Comparison of ENCODE assay signal across 18 mouse cellular contexts in the genomic region with DNA sequence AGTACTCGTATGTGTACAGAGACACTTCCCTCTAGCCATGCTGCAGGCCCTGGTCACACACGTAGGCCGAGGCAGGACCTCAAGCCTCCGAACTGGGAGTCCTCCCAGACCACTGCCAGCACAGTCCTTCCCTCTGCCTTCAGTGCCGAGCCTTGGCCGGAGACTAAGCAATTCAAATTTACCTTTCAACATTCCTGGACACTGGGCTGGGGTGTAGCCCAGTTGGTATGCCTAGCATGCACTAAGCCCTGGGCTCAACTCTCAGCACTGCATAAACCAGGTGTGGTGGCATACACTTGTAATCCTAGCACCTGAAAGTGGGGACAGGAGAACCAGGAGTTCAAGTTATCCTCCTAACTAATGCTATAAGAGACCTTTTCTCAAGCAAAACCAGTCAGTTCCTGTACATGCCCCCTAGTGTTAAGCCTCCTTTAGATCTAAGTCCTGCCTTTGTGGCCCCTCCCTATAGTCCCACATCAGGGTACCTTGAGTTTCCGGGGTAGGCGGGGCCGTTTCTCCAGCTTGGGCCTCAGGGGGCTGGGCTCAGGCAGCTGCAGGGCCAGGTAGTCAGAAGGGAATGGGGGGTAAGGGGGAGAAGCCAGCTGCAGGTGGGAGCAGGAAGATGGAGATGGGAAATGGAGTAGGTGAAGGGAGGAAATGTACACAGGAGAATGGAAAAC. TPM values are rescaled to one million over a fixed set of nuclear protein-coding genes. Genes with fewer than 3 reads are reported as not detected.
A peak's percentile ranks its signal among the peaks of the same experiment; 100 is the strongest.
DNase-seq lines count a peak whose midpoint lies in the region; ATAC-seq and TF ChIP-seq lines count a peak whose summit lies in the region.
"Had no signal": no experiment of that assay in that cellular context is flagged by ENCODE, and none has a peak within 500 bp of the region (broad histone marks: within the 10 kb centered on the region; RNA-seq: fewer than 3 reads in every experiment).

No protein-coding gene starts in this region.

- H3K9ac ChIP-seq in kidney, postnatal 0 days (ENCODE audit: low read depth, low read length), result no peak overlapping the region
- H3K9ac ChIP-seq in liver, embryonic 12.5 days, result no peak overlapping the region
- H3K9ac ChIP-seq: liver, postnatal 0 days had no signal

- H3K4me2 ChIP-seq in kidney, postnatal 0 days (ENCODE audit: low read length), result no peak overlapping the region
- no peak overlapping the region for H3K4me2 ChIP-seq in liver, embryonic 12.5 days
- H3K4me2 ChIP-seq: heart, embryonic 13.5 days; hindbrain, embryonic 12.5 days; limb, embryonic 13.5 days had no signal

- no peak overlapping the region for H3K27ac ChIP-seq in kidney, postnatal 0 days
- H3K27ac ChIP-seq in liver, embryonic 12.5 days, result no peak overlapping the region
- H3K27ac ChIP-seq: heart, embryonic 13.5 days; hindbrain, embryonic 12.5 days; limb, embryonic 13.5 days had no signal

- no peaks in the 10 kb centered on the region for H3K4me1 ChIP-seq in kidney, postnatal 0 days (replicated peaks; ENCODE audit: insufficient read depth, low read length)
- H3K4me1 ChIP-seq in liver, embryonic 12.5 days, result peaks cover 20% of the 10 kb centered on the region

- H3K27me3 ChIP-seq in kidney, postnatal 0 days (ENCODE audit: insufficient read depth, low read length), result no peaks in the 10 kb centered on the region
- H3K27me3 ChIP-seq in liver, embryonic 12.5 days (replicated peaks), result 0 out of 2 replicates have a peak, but pooled peaks cover under 1% of the 10 kb centered on the region
- H3K27me3 ChIP-seq: heart, embryonic 13.5 days; hindbrain, embryonic 12.5 days; limb, embryonic 13.5 days had no signal

- 62% methylated on average over 9 of the region's 9 CpGs for whole genome bisulfite sequencing in kidney, postnatal 0 days
- WGBS in liver, embryonic 12.5 days (ENCODE audit: insufficient replicate concordance), result 72% methylated on average over 9 of the region's 9 CpGs

- no peak for DNase-seq in kidney, postnatal 0 days (ENCODE audit: low spot score)
- no peak for DNase-seq in kidney, postnatal 4 days
- peak; percentile 95 for DNase-seq in R1 (ENCODE audit: low read depth, low spot score)
- DNase-seq in lung, postnatal 36 days, result peak; percentile 60
- DNase-seq in thymus, postnatal 14 days, result peak; percentile 80
- no peak for DNase-seq in yolk sac, embryonic 10.5 days (ENCODE audit: low spot score)
- DNase-seq in right cerebral cortex, postnatal 25 days, result no peak
- DNase-seq: adrenal gland, postnatal 36 days; gastrocnemius, postnatal 25 days; kidney, adult 11 months; liver, postnatal 0 days; midbrain, embryonic 14.5 days had no signal

- TF ChIP-seq CTCF in kidney, postnatal 0 days (IDR thresholded peaks at IDR 0.05; ENCODE audit: low read depth), result peak; percentile 20; the same call in 1 of the 2 replicates

- no peak for ATAC-seq in kidney, postnatal 0 days (replicated peaks; ENCODE audit: low FRiP score, low read depth)
- ATAC-seq in liver, embryonic 12.5 days, result no peak
- ATAC-seq: liver, postnatal 0 days had no signal

- peaks cover 47% of the 10 kb centered on the region for H3K36me3 ChIP-seq in kidney, postnatal 0 days (ENCODE audit: insufficient read depth, low read length)
- H3K36me3 ChIP-seq in liver, embryonic 12.5 days, result peaks cover 91% of the 10 kb centered on the region

- H3K4me3 ChIP-seq in kidney, postnatal 0 days (replicated peaks; ENCODE audit: low read depth, low read length), result no peak overlapping the region
- H3K4me3 ChIP-seq in liver, embryonic 12.5 days, result no peak overlapping the region
- H3K4me3 ChIP-seq: erythroblast, embryonic 14.5 days; heart, embryonic 13.5 days; hindbrain, embryonic 12.5 days; limb, embryonic 13.5 days had no signal

- H3K9me3 ChIP-seq in kidney, postnatal 0 days (replicated peaks; ENCODE audit: low read length), result no peaks in the 10 kb centered on the region
- no peaks in the 10 kb centered on the region for H3K9me3 ChIP-seq in liver, embryonic 12.5 days (replicated peaks)
- H3K9me3 ChIP-seq: heart, embryonic 13.5 days; hindbrain, embryonic 12.5 days; limb, embryonic 13.5 days had no signal

RNA-seq across cellular contexts. Expression of gene Hirip3, which starts 4.9 kb away (rescaled TPM):
- polyA plus RNA-seq in kidney, postnatal 0 days (2015; fragmentation: Nextera tagmentation; extraction: Ambion mirVana), result 16.3 and 20.5 TPM in 2 replicates
- polyA plus RNA-seq in liver, embryonic 12.5 days (2016; fragmentation: Nextera tagmentation; extraction: Ambion mirVana), result 20.3 and 22.0 TPM in 2 replicates

RNA-seq across cellular contexts. Expression of gene Ino80e, which starts 5.3 kb away (rescaled TPM):
- polyA plus RNA-seq in kidney, postnatal 0 days (2015; fragmentation: Nextera tagmentation; extraction: Ambion mirVana), result 67.1 and 68.7 TPM in 2 replicates
- polyA plus RNA-seq in liver, embryonic 12.5 days (2016; fragmentation: Nextera tagmentation; extraction: Ambion mirVana), result 70.5 and 73.0 TPM in 2 replicates

RNA-seq across cellular contexts. Expression of gene Doc2a, which starts 9.7 kb away (rescaled TPM):
- polyA plus RNA-seq in kidney, postnatal 0 days (2015; fragmentation: Nextera tagmentation; extraction: Ambion mirVana), result 7.6 and 7.7 TPM in 2 replicates
- polyA plus RNA-seq in liver, embryonic 12.5 days (2016; fragmentation: Nextera tagmentation; extraction: Ambion mirVana), result 0.15 and 0.24 TPM in 2 replicates
- polyA plus RNA-seq: erythroblast, embryonic 14.5 days; liver, postnatal 0 days had no signal

RNA-seq across cellular contexts. Expression of gene 4930451I11Rik, which starts 25.4 kb away (rescaled TPM):
- 0.37 TPM in 1 of 2 replicates, not detected in the other for polyA plus RNA-seq in kidney, postnatal 0 days (2015; fragmentation: Nextera tagmentation; extraction: Ambion mirVana)
- not detected in 2 replicates for polyA plus RNA-seq in liver, embryonic 12.5 days (2016; fragmentation: Nextera tagmentation; extraction: Ambion mirVana)
- polyA plus RNA-seq: erythroblast, embryonic 14.5 days; heart, embryonic 13.5 days; hindbrain, embryonic 12.5 days; limb, embryonic 13.5 days; liver, postnatal 0 days; midbrain, embryonic 14.5 days; neural tube, embryonic 11.5 days had no signal

RNA-seq across cellular contexts. Expression of gene Taok2, which starts 27.6 kb away (rescaled TPM):
- 26.2 and 30.0 TPM in 2 replicates for polyA plus RNA-seq in kidney, postnatal 0 days (2015; fragmentation: Nextera tagmentation; extraction: Ambion mirVana)
- 20.1 and 20.6 TPM in 2 replicates for polyA plus RNA-seq in liver, embryonic 12.5 days (2016; fragmentation: Nextera tagmentation; extraction: Ambion mirVana)

Comparison
In these comparisons a context has a peak if more than half of its experiments do, and no peak if none do; other contexts are left out.
1. DNase-seq: peak in R1 (single experiment), lung, postnatal 36 days (single experiment) and thymus, postnatal 14 days (single experiment); none in kidney, postnatal 0 days (single experiment), kidney, postnatal 4 days (0 of 2), yolk sac, embryonic 10.5 days (single experiment) and right cerebral cortex, postnatal 25 days (single experiment).